28 mouse cellular contexts compared by ENCODE assay signal in the genomic region with DNA sequence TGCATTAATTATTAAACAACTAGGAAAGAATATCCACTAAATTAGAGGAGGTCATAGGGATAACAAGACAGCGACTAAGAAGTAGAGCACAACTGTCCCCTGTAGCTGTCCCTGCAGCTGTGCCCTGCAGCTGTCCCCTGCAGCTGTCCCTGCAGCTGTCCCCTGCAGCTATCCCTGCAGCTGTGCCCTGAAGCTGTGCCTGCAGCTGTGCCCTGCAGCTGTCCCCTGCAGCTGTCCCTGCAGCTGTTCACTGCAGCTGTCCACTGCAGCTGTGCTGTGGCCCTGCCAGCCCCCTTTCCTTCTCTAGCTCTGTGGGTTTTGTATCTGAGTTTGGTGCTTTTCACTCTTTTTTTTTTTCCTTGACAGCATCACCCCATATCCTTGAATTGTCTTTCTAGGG.
"Had no signal": no experiment of that assay in that cellular context is flagged by ENCODE, and none has a peak within 500 bp of the region (broad histone marks: within the 10 kb centered on the region; RNA-seq: fewer than 3 reads in every experiment).

No protein-coding gene starts in this region.

- ATAC-seq: forebrain, embryonic 13.5 days; forebrain, embryonic 14.5 days; forebrain, embryonic 15.5 days; forebrain, embryonic 16.5 days; forebrain, postnatal 0 days had no signal

- H3K4me2 ChIP-seq: embryonic facial prominence, embryonic 12.5 days; embryonic facial prominence, embryonic 13.5 days; embryonic facial prominence, embryonic 15.5 days; forebrain, embryonic 12.5 days; forebrain, embryonic 13.5 days; forebrain, embryonic 15.5 days had no signal

- H3K9me3 ChIP-seq: embryonic facial prominence, embryonic 10.5 days; embryonic facial prominence, embryonic 12.5 days; embryonic facial prominence, embryonic 13.5 days; embryonic facial prominence, embryonic 15.5 days; forebrain, embryonic 10.5 days; forebrain, embryonic 12.5 days; forebrain, embryonic 13.5 days; forebrain, embryonic 15.5 days had no signal

- H3K4me3 ChIP-seq: embryonic facial prominence, embryonic 10.5 days; embryonic facial prominence, embryonic 12.5 days; embryonic facial prominence, embryonic 13.5 days; embryonic facial prominence, embryonic 15.5 days; erythroblast, embryonic 14.5 days; forebrain, embryonic 10.5 days; forebrain, embryonic 12.5 days; forebrain, embryonic 13.5 days; forebrain, embryonic 15.5 days; gastrocnemius, adult 2 months; heart, adult 2 months had no signal

- H3K27me3 ChIP-seq: embryonic facial prominence, embryonic 12.5 days; embryonic facial prominence, embryonic 13.5 days; embryonic facial prominence, embryonic 15.5 days; forebrain, embryonic 12.5 days; forebrain, embryonic 13.5 days; forebrain, embryonic 15.5 days had no signal

- H3K36me3 ChIP-seq: embryonic facial prominence, embryonic 10.5 days; embryonic facial prominence, embryonic 12.5 days; embryonic facial prominence, embryonic 13.5 days; embryonic facial prominence, embryonic 15.5 days; forebrain, embryonic 10.5 days; forebrain, embryonic 12.5 days; forebrain, embryonic 15.5 days had no signal

- H3K9ac ChIP-seq: embryonic facial prominence, embryonic 12.5 days; embryonic facial prominence, embryonic 13.5 days; embryonic facial prominence, embryonic 15.5 days; forebrain, embryonic 12.5 days; forebrain, embryonic 13.5 days; forebrain, embryonic 15.5 days; forebrain, postnatal 0 days had no signal

- H3K27ac ChIP-seq: embryonic facial prominence, embryonic 10.5 days; embryonic facial prominence, embryonic 12.5 days; embryonic facial prominence, embryonic 13.5 days; embryonic facial prominence, embryonic 15.5 days; forebrain, embryonic 10.5 days; forebrain, embryonic 12.5 days; forebrain, embryonic 13.5 days; forebrain, embryonic 15.5 days; gastrocnemius, adult 2 months; heart, adult 2 months had no signal

- DNase-seq: cerebellum, adult 8-10 months; cerebellum, adult 9-10 months; cerebellum, adult 9-11 months; cerebellum, postnatal 10 days; cerebellum, postnatal 14 days; cerebellum, postnatal 25 days; cerebellum, postnatal 36 days; embryo, embryonic 11 days; forebrain, postnatal 0 days; gastrocnemius, adult 2 months; gastrocnemius, postnatal 10 days; gastrocnemius, postnatal 14 days; gastrocnemius, postnatal 25 days; gastrocnemius, postnatal 36 days; heart, adult 11 months; heart, adult 18-20 months; heart, adult 2 months had no signal

- H3K4me1 ChIP-seq: embryonic facial prominence, embryonic 10.5 days; embryonic facial prominence, embryonic 12.5 days; forebrain, embryonic 10.5 days; forebrain, embryonic 12.5 days; forebrain, embryonic 13.5 days had no signal
